Mouse (Mus musculus): ENCODE data around the gene Mkrn2. TPM values are rescaled to one million over a fixed set of nuclear protein-coding genes. Genes with fewer than 3 reads are reported as not detected.
"Not testable (repeated sequence)": the region's sequence is repeated elsewhere in the genome, so short reads cannot be mapped to it uniquely, and the experiment has no call there.

The Mkrn2 gene
- polyA plus RNA-seq, 1 experiment from 2014 or later = 36.4 TPM

DNA sequence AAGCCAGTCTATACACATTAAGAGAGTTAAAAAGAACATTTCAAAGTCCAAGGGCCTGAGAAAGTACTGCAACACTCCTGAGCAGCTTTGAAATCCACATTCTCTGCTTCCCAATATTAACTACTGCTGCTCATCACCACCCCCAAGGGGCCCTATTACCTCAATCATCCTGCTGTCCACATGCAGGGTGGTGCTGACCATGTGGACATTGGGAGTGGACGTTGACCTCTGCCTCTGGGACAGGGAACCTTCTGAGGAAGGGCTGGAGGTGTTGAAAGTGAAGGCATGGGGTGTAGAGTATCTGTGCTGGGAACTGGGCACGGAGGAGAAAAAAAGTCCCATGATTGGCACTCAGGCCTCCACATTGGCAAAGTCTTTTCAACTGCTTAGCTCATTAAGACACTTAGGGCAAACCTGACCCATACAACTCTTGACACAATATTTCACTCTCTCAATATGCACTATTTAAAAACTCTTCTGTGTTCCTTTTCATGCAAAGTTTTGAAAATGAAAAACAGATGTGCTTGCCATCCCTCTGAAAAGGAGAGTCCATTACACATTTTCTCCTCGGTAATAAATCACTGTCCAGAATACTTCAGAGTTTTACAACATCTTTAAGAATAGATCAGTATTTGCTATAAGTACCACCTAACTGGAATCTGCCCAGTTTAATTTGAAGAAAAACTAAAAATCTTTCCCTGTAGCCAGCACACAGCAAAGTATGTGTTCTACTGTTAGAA is 29.5 kb downstream of the Mkrn2 start:
- Histone ChIP-seq H3K9ac (no peak overlapping the region), H3K27me3 (ENCODE audit: control insufficient read depth, insufficient read depth, low read length) (no peaks in the 10 kb centered on the region), H3K27ac (no peak overlapping the region), H3K4me3 (replicated peaks; ENCODE audit: low read length) (no peak overlapping the region), H3K36me3 (replicated peaks; ENCODE audit: control insufficient read depth, insufficient read depth) (peaks cover 97% of the 10 kb centered on the region), H3K4me1 (replicated peaks; ENCODE audit: control insufficient read depth, insufficient read depth, low read length) (no peaks in the 10 kb centered on the region), H3K9me3 (ENCODE audit: control insufficient read depth, low read length) (no peaks in the 10 kb centered on the region), H3K4me2 (replicated peaks) (no peak overlapping the region)
- no peak for ATAC-seq (ENCODE audit: low FRiP score)
- WGBS = 91% methylated on average over 3 of the region's 3 CpGs
- DNase-seq (ENCODE audit: low spot score) = no peak

DNA sequence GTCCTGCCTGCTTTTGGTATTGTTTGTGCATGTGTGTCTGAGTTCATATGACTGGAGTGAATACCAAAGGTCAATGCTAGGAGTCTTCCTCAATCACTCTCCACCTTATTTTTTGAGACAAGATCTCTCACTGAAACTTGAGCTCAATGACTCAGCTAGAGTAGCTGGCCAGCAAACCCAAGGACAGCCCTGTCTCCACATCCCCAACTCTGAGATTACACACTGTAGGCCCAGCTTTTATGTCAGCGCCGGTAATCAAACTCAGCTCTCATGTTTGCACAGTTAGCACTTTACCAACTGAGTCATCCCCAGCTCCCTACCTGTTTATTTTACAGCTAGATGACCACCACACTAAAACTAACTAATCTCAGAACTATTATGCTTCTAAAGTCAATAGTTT is 32.3 kb downstream of the Mkrn2 start:
- no peaks in the 10 kb centered on the region for H3K4me1 ChIP-seq (replicated peaks; ENCODE audit: control insufficient read depth, insufficient read depth, low read length)
- H3K9me3 ChIP-seq (ENCODE audit: control insufficient read depth, low read length) = no peaks in the 10 kb centered on the region
- no peak overlapping the region for H3K4me3 ChIP-seq (replicated peaks; ENCODE audit: low read length)
- peaks cover 96% of the 10 kb centered on the region for H3K36me3 ChIP-seq (replicated peaks; ENCODE audit: control insufficient read depth, insufficient read depth)
- 98% methylated on average over 2 of the region's 2 CpGs for WGBS
- H3K9ac ChIP-seq = no peak overlapping the region
- no peak overlapping the region for H3K27ac ChIP-seq
- no peak for DNase-seq (ENCODE audit: low spot score)
- H3K4me2 ChIP-seq (replicated peaks) = no peak overlapping the region
- no peak for ATAC-seq (ENCODE audit: low FRiP score)
- H3K27me3 ChIP-seq (ENCODE audit: control insufficient read depth, insufficient read depth, low read length) = no peaks in the 10 kb centered on the region

DNA sequence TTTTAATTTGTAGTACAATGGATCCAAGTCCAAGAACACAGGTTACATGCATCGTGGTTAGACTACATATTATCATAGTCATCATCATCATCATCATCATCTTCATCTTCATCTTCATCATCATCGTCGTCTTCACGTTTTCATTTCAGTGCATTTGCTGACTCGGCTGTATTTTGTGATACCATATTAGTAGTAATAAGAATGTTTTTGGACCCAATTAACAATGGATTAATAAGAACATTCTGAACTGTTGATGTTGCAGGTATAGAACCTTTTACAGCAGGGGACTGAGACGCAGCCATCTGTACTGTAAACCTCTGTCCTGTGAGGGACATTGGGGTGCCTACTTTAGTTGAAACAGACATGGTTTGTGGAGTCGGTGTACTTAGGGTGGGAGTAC is 36.5 kb downstream of the Mkrn2 start:
- H3K9ac ChIP-seq; H3K27me3 ChIP-seq (ENCODE audit: control insufficient read depth, insufficient read depth, low read length); H3K4me2 ChIP-seq (replicated peaks); DNase-seq (ENCODE audit: low spot score); H3K4me3 ChIP-seq (replicated peaks; ENCODE audit: low read length); H3K4me1 ChIP-seq (replicated peaks; ENCODE audit: control insufficient read depth, insufficient read depth, low read length); H3K27ac ChIP-seq; H3K9me3 ChIP-seq (ENCODE audit: control insufficient read depth, low read length); ATAC-seq (ENCODE audit: low FRiP score): not testable (repeated sequence)
- peaks cover 78% of the 10 kb centered on the region for H3K36me3 ChIP-seq (replicated peaks; ENCODE audit: control insufficient read depth, insufficient read depth)
- WGBS = 95% methylated on average over 7 of the region's 7 CpGs

DNA sequence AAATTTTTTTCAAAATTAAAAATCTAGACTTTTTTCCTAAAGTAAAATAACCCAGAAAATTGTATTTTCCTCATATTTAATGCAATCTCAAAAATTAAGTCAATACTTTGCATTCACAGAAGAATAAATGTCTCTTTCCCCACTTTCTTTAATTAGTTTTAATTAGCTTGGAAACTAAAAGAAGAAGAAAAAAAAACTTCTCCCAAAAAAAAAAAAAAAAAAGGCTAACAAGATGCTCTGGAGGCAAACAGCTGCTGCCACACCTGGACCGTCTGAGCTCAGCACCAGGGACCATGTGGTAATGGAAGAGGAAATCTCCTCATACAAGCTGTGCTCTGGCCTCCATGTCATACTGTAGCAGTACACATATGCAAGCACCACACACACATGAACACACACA is 41.6 kb downstream of the Mkrn2 start:
- H3K27me3 ChIP-seq (ENCODE audit: control insufficient read depth, insufficient read depth, low read length) = no peaks in the 10 kb centered on the region
- peaks cover 7% of the 10 kb centered on the region for H3K4me1 ChIP-seq (replicated peaks; ENCODE audit: control insufficient read depth, insufficient read depth, low read length)
- no peaks in the 10 kb centered on the region for H3K9me3 ChIP-seq (ENCODE audit: control insufficient read depth, low read length)
- H3K27ac ChIP-seq = no peak overlapping the region
- H3K4me2 ChIP-seq (replicated peaks) = no peak overlapping the region
- no peak overlapping the region for H3K4me3 ChIP-seq (replicated peaks; ENCODE audit: low read length)
- 60% methylated on average over 1 of the region's 1 CpGs for WGBS
- DNase-seq (ENCODE audit: low spot score) (no peak), ATAC-seq (ENCODE audit: low FRiP score) (no peak)
- H3K36me3 ChIP-seq (replicated peaks; ENCODE audit: control insufficient read depth, insufficient read depth) = peaks cover 39% of the 10 kb centered on the region
- no peak overlapping the region for H3K9ac ChIP-seq

DNA sequence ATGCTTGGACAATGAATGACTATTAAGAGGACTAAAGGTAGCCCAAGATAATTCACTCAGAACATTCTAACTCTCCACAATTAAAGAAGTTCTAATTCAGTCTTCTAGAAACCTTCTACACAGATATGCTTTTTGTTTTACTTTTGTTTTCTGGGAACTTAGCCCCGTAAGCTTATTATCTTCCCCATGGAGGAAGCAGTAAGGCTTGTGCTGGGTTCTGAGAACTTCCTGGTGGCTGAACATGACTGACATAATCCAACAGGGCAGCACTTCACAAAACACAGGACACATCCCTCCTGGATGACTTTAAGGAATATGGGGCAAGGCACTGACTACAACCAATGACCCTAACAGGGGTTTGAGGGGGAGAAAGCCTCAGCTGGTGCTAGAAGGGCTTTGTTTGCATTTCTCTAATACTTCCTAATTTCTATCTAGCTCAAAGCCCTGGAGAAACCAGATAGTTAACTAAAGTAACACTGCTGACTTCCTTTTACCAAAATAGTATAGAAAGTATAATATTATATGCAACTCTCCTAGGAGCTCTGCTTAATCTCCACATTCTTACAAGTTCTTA is 48.2 kb downstream of the Mkrn2 start:
- Histone ChIP-seq H3K4me2 (replicated peaks) (no peak overlapping the region), H3K4me1 (replicated peaks; ENCODE audit: control insufficient read depth, insufficient read depth, low read length) (peaks cover 30% of the 10 kb centered on the region), H3K9me3 (ENCODE audit: control insufficient read depth, low read length) (no peaks in the 10 kb centered on the region), H3K27me3 (ENCODE audit: control insufficient read depth, insufficient read depth, low read length) (no peaks in the 10 kb centered on the region), H3K36me3 (replicated peaks; ENCODE audit: control insufficient read depth, insufficient read depth) (no peaks in the 10 kb centered on the region), H3K4me3 (replicated peaks; ENCODE audit: low read length) (no peak overlapping the region), H3K9ac (no peak overlapping the region), H3K27ac (no peak overlapping the region)
- 85% methylated on average over 1 of the region's 1 CpGs for WGBS
- DNase-seq (ENCODE audit: low spot score) (no peak), ATAC-seq (ENCODE audit: low FRiP score) (no peak)

DNA sequence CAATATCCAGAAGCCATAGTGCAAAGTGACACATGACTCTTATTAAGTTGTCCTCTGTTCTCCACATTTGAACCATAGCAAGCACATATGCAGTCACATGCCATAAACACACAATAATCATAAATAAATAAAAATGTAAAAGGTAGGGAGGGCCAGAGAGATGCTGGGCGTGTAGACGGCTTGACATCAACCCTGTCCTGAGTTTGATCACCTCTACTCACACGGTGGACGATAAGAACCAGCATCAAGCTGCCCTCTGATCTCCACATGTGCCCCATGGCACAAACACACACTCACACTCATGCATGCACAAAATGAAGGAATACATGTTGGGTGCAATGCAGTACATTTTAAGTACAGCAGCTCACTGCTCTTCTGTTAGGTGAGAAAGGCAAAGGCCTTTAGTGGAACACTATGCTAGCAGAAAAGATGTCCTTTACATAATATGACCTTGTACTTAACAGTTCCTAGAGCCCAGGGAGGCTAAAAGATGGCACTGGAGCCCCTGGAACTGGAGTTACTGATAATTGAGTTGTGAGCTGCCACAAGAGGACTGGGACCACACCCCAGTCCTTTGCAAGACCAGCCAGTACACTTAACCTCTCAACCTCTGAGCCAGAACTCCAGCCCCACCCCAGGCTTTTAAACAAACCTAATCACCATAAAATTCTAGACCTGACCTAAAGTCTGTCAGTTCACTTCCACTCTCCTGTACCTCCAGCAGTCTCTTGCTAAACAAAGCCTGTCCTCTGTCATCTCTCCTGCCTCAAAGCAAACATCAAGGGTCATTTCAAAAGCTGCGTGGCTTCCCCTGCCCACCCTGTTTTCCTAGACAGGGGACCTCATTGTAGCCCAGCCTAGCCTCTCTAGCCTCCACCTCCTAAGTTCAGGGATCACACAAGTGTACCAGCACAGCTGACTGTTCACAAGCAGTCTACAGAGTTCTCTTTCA is 49.0 kb downstream of the Mkrn2 start:
- H3K4me2 ChIP-seq (replicated peaks) = no peak overlapping the region
- 54% methylated on average over 5 of the region's 5 CpGs for WGBS
- H3K27ac ChIP-seq = no peak overlapping the region
- H3K4me1 ChIP-seq (replicated peaks; ENCODE audit: control insufficient read depth, insufficient read depth, low read length) = peaks cover 30% of the 10 kb centered on the region
- ATAC-seq (ENCODE audit: low FRiP score) = no peak
- H3K36me3 ChIP-seq (replicated peaks; ENCODE audit: control insufficient read depth, insufficient read depth) = no peaks in the 10 kb centered on the region
- no peak overlapping the region for H3K4me3 ChIP-seq (replicated peaks; ENCODE audit: low read length)
- no peaks in the 10 kb centered on the region for H3K27me3 ChIP-seq (ENCODE audit: control insufficient read depth, insufficient read depth, low read length)
- DNase-seq (ENCODE audit: low spot score) = no peak
- no peak overlapping the region for H3K9ac ChIP-seq
- no peaks in the 10 kb centered on the region for H3K9me3 ChIP-seq (ENCODE audit: control insufficient read depth, low read length)

DNA sequence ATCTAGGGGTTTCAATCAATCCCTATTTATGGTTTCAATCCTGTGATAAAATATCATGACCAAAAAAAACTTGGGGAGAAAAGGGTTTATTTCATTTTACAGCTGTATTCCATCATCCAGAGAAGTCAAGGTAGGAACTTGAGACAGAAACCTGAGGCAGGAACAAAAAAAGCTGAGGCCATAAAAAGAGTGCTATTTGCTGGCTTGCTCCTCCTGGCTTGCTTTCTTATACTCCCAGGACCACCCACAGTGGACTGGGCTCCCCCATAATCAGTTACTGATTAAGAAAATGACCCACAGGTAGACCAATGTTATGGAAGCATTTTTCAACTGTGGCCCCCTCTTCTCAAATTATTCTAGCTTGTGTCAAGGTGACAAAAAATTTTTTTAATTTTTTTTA is 50.0 kb downstream of the Mkrn2 start:
- H3K9ac ChIP-seq = no peak overlapping the region
- ATAC-seq (ENCODE audit: low FRiP score) (no peak), DNase-seq (ENCODE audit: low spot score) (no peak)
- no peak overlapping the region for H3K27ac ChIP-seq
- H3K27me3 ChIP-seq (ENCODE audit: control insufficient read depth, insufficient read depth, low read length) = no peaks in the 10 kb centered on the region
- no peak overlapping the region for H3K4me2 ChIP-seq (replicated peaks)
- peaks cover 30% of the 10 kb centered on the region for H3K4me1 ChIP-seq (replicated peaks; ENCODE audit: control insufficient read depth, insufficient read depth, low read length)
- H3K4me3 ChIP-seq (replicated peaks; ENCODE audit: low read length) = no peak overlapping the region
- H3K36me3 ChIP-seq (replicated peaks; ENCODE audit: control insufficient read depth, insufficient read depth) = no peaks in the 10 kb centered on the region
- H3K9me3 ChIP-seq (ENCODE audit: control insufficient read depth, low read length) = no peaks in the 10 kb centered on the region

DNA sequence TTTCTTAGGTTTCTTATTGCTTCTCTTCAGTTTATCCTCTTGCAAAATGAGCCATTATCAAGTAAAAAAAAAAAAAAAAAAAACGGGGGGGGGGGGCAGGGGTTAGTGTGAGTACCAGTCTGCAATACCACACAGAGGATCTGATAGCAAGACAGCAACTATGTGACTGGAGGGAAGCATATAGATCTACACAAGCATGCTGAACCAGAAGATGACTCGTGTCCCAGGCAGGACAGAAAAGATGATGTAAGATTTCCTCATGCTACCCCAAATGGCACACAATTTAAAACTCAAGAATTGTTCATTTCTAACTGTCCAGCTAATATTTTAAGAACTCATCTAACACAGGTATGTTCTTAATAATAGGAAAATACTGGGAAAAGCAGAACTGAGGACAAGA is 52.2 kb downstream of the Mkrn2 start:
- Histone ChIP-seq H3K4me3 (replicated peaks; ENCODE audit: low read length) (no peak overlapping the region), H3K9ac (no peak overlapping the region), H3K27me3 (ENCODE audit: control insufficient read depth, insufficient read depth, low read length) (no peaks in the 10 kb centered on the region), H3K27ac (no peak overlapping the region), H3K9me3 (ENCODE audit: control insufficient read depth, low read length) (no peaks in the 10 kb centered on the region), H3K4me1 (replicated peaks; ENCODE audit: control insufficient read depth, insufficient read depth, low read length) (peaks cover 24% of the 10 kb centered on the region), H3K4me2 (replicated peaks) (no peak overlapping the region), H3K36me3 (replicated peaks; ENCODE audit: control insufficient read depth, insufficient read depth) (no peaks in the 10 kb centered on the region)
- 50% methylated on average over 2 of the region's 2 CpGs for WGBS
- ATAC-seq (ENCODE audit: low FRiP score) (no peak), DNase-seq (ENCODE audit: low spot score) (no peak)

DNA sequence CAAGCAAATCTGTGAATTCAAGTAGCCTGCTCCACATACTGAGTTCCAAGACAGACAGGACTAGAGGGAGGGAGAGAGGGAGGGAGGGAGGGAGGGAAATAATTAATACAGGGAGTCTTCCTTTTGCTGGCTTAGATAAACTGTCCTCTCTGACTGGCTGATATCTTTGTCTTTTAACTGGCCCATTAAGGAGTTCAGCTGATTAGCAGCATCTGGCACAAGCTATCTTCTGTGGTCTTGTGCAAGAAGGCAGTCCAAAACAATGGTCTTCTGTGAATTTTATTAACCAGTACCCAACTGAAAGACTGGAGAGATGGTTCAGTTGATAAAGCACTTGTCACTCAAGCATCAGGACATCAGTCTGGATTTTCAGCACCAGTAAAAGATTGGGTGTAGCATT is 57.1 kb downstream of the Mkrn2 start:
- no peak overlapping the region for H3K27ac ChIP-seq
- no peaks in the 10 kb centered on the region for H3K36me3 ChIP-seq (replicated peaks; ENCODE audit: control insufficient read depth, insufficient read depth)
- no peak overlapping the region for H3K4me2 ChIP-seq (replicated peaks)
- no peaks in the 10 kb centered on the region for H3K9me3 ChIP-seq (ENCODE audit: control insufficient read depth, low read length)
- H3K4me1 ChIP-seq (replicated peaks; ENCODE audit: control insufficient read depth, insufficient read depth, low read length) = peaks cover 13% of the 10 kb centered on the region
- no peak overlapping the region for H3K9ac ChIP-seq
- H3K4me3 ChIP-seq (replicated peaks; ENCODE audit: low read length) = no peak overlapping the region
- ATAC-seq (ENCODE audit: low FRiP score) (no peak), DNase-seq (ENCODE audit: low spot score) (no peak)
- no peaks in the 10 kb centered on the region for H3K27me3 ChIP-seq (ENCODE audit: control insufficient read depth, insufficient read depth, low read length)
